Mouse (Mus musculus) stomach, postnatal 0 days (tissue): ENCODE measurements around the gene Patl2.

Experiments
- CTCF ChIP-seq: IDR thresholded peaks from 2 replicates; pipeline ENCODE4 v1.5.1; 2016; ENCODE audit warnings: antibody characterized with exemption, low read depth, mild to moderate bottlenecking, moderate library complexity
- EP300 ChIP-seq: optimal IDR thresholded peaks from 2 replicates; pipeline ENCODE3; 2016; ENCODE audit warnings: antibody characterized with exemption

GRCm38 (mm10) chr2:122127635-122128034, 58.4 kb downstream of the Patl2 start:
- no peak for TF ChIP-seq CTCF
- no peak for TF ChIP-seq EP300
